ENCODE assay signal across 15 mouse cellular contexts in the genomic region with DNA sequence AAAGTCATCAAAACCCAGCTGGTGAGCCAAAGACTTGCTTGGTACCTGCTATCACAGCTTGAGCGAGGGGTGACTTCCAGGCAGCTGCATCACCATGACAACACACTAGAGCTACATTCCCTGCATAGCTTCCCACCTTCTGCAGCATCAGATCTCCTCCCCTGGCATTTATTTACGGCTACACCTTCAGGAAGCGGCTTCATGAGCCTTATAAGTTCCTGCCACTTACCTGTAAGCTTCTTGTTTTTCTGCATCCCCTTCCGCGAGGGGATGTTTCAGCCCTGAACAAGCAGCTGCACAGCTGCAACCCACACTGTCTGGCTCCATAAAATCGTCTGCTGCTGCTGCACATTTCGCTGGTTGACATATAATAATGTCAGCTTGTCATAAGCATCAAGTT. TPM values are rescaled to one million over a fixed set of nuclear protein-coding genes. Genes with fewer than 3 reads are reported as not detected.
DNase-seq lines count a peak whose midpoint lies in the region; ATAC-seq and TF ChIP-seq lines count a peak whose summit lies in the region.
"Had no signal": no experiment of that assay in that cellular context is flagged by ENCODE, and none has a peak within 500 bp of the region (broad histone marks: within the 10 kb centered on the region; RNA-seq: fewer than 3 reads in every experiment).

No protein-coding gene starts in this region.

- H3K27me3 ChIP-seq in limb, embryonic 12.5 days = no peaks in the 10 kb centered on the region
- no peaks in the 10 kb centered on the region for H3K27me3 ChIP-seq in limb, embryonic 10.5 days (ENCODE audit: low read depth, poor library complexity, severe bottlenecking)
- H3K27me3 ChIP-seq in forebrain, postnatal 0 days (ENCODE audit: insufficient read depth, low read length) = no peaks in the 10 kb centered on the region
- H3K27me3 ChIP-seq in thymus, adult 2 months (ENCODE audit: control insufficient read depth, insufficient read depth, low read length) = no peaks in the 10 kb centered on the region
- H3K27me3 ChIP-seq: embryonic facial prominence, embryonic 12.5 days; lung, embryonic 15.5 days had no signal

- no peaks in the 10 kb centered on the region for H3K9me3 ChIP-seq in limb, embryonic 12.5 days
- no peaks in the 10 kb centered on the region for H3K9me3 ChIP-seq in limb, embryonic 10.5 days (replicated peaks)
- H3K9me3 ChIP-seq in forebrain, postnatal 0 days (ENCODE audit: low read length) = no peaks in the 10 kb centered on the region
- H3K9me3 ChIP-seq: embryonic facial prominence, embryonic 12.5 days; lung, embryonic 15.5 days had no signal

- H3K4me1 ChIP-seq in limb, embryonic 12.5 days (replicated peaks) = peaks cover 35% of the 10 kb centered on the region
- peaks cover 42% of the 10 kb centered on the region for H3K4me1 ChIP-seq in limb, embryonic 10.5 days
- no peaks in the 10 kb centered on the region for H3K4me1 ChIP-seq in forebrain, postnatal 0 days (ENCODE audit: insufficient read depth)
- H3K4me1 ChIP-seq in thymus, adult 2 months (replicated peaks; ENCODE audit: control insufficient read depth, insufficient read depth, low read length) = peaks cover 35% of the 10 kb centered on the region

- no peak for TF ChIP-seq CTCF in forebrain, postnatal 0 days (IDR thresholded peaks at IDR 0.05; ENCODE audit: low read depth)
- TF ChIP-seq CTCF in thymus, adult 2 months (IDR thresholded peaks at IDR 0.05; ENCODE audit: borderline replicate concordance, control insufficient read depth, extremely low read depth, insufficient read depth, low read length, poor library complexity) = no peak

- no peak for ATAC-seq in limb, embryonic 12.5 days (ENCODE audit: insufficient number of reproducible peaks, insufficient read depth, low FRiP score, low TSS enrichment, low read depth)
- peak; percentile 93 for ATAC-seq in forebrain, postnatal 0 days
- ATAC-seq: activated CD4-positive, CD25-positive, alpha-beta regulatory T cell, adult 4 months had no signal

- no peaks in the 10 kb centered on the region for H3K36me3 ChIP-seq in limb, embryonic 12.5 days
- H3K36me3 ChIP-seq in limb, embryonic 10.5 days = no peaks in the 10 kb centered on the region
- no peaks in the 10 kb centered on the region for H3K36me3 ChIP-seq in forebrain, postnatal 0 days (ENCODE audit: insufficient read depth)
- no peaks in the 10 kb centered on the region for H3K36me3 ChIP-seq in thymus, adult 2 months (ENCODE audit: control insufficient read depth, insufficient read depth, low read length)
- H3K36me3 ChIP-seq: embryonic facial prominence, embryonic 12.5 days; lung, embryonic 15.5 days had no signal

- DNase-seq in limb, embryonic 10.5 days (ENCODE audit: low spot score) = no peak
- DNase-seq in embryo, embryonic 10.5 days (ENCODE audit: low spot score) = peak; percentile 51
- DNase-seq in forebrain, postnatal 0 days = peak; percentile 63
- peak; percentile 55 for DNase-seq in thymus, adult 2 months
- no peak for DNase-seq in spleen, adult 12 weeks (ENCODE audit: low spot score)
- DNase-seq in spleen, postnatal 14 days (ENCODE audit: low spot score in 2 of 2) = no peak
- DNase-seq in cerebellum, adult 9-11 months = no peak
- DNase-seq: gastrocnemius, postnatal 10 days; heart, postnatal 36 days; right cerebral cortex, postnatal 4 days had no signal

- no peak overlapping the region for H3K4me3 ChIP-seq in limb, embryonic 12.5 days (replicated peaks)
- no peak overlapping the region for H3K4me3 ChIP-seq in limb, embryonic 10.5 days
- 0 out of 2 replicates have a peak overlapping the region, but pooled peaks have one; percentile 3 for H3K4me3 ChIP-seq in forebrain, postnatal 0 days (ENCODE audit: low read depth, low read length)
- H3K4me3 ChIP-seq in thymus, adult 2 months (ENCODE audit: control insufficient read depth, insufficient read depth, low read length) = peak overlapping the region; percentile 35
- H3K4me3 ChIP-seq: embryonic facial prominence, embryonic 12.5 days; lung, embryonic 15.5 days had no signal

- TF ChIP-seq POLR2A in thymus, adult 2 months (IDR thresholded peaks at IDR 0.05; ENCODE audit: control insufficient read depth, extremely low read depth, insufficient read depth, low read length, poor library complexity) = no peak

- H3K27ac ChIP-seq in limb, embryonic 12.5 days = no peak overlapping the region
- no peak overlapping the region for H3K27ac ChIP-seq in limb, embryonic 10.5 days
- peak overlapping the region; percentile 54 for H3K27ac ChIP-seq in forebrain, postnatal 0 days (ENCODE audit: low read depth, low read length)
- peak overlapping the region; percentile 95 for H3K27ac ChIP-seq in thymus, adult 2 months (ENCODE audit: control insufficient read depth, insufficient read depth, low read length)
- H3K27ac ChIP-seq: embryonic facial prominence, embryonic 12.5 days; lung, embryonic 15.5 days had no signal

- H3K9ac ChIP-seq in limb, embryonic 12.5 days (replicated peaks) = no peak overlapping the region
- H3K9ac ChIP-seq in forebrain, postnatal 0 days = peak overlapping the region; percentile 41; the same call in 1 of the 2 replicates
- H3K9ac ChIP-seq: embryonic facial prominence, embryonic 12.5 days; lung, embryonic 15.5 days had no signal

- 0 out of 2 replicates have a peak overlapping the region, but pooled peaks have one; percentile 23 for H3K4me2 ChIP-seq in limb, embryonic 12.5 days
- peak overlapping the region; percentile 17; the same call in 1 of the 2 replicates for H3K4me2 ChIP-seq in forebrain, postnatal 0 days (ENCODE audit: low read depth)
- H3K4me2 ChIP-seq: embryonic facial prominence, embryonic 12.5 days; lung, embryonic 15.5 days had no signal

- 16% methylated on average over 7 of the region's 7 CpGs for WGBS in limb, embryonic 12.5 days
- WGBS in limb, embryonic 10.5 days = 37% methylated on average over 7 of the region's 7 CpGs
- WGBS in forebrain, postnatal 0 days = 27% methylated on average over 7 of the region's 7 CpGs
- 44% methylated on average over 7 of the region's 7 CpGs for WGBS in thymus, adult 2 months

RNA-seq across cellular contexts. Expression of a gene that starts 14.8 kb away (rescaled TPM):
- not detected in 2 replicates for polyA plus RNA-seq in limb, embryonic 12.5 days (2016; fragmentation: Nextera tagmentation; extraction: Ambion mirVana)
- polyA plus RNA-seq in limb, embryonic 10.5 days (2016; fragmentation: Nextera tagmentation; extraction: Ambion mirVana) = not detected in 2 replicates
- total RNA-seq in forebrain, postnatal 0 days (2014; rRNA removed) = 0.71 TPM in 1 of 2 replicates, not detected in the other
- polyA plus RNA-seq in forebrain, postnatal 0 days (2015; fragmentation: Nextera tagmentation; extraction: Ambion mirVana) = not detected in 2 replicates
- 15.7 and 19.4 TPM in 2 replicates for polyA plus RNA-seq in thymus, adult 2 months (2012; rRNA removed)
- total RNA-seq: gastrocnemius, postnatal 10 days; heart, postnatal 36 days had no signal
- polyA plus RNA-seq: activated CD4-positive, CD25-positive, alpha-beta regulatory T cell, adult 4 months had no signal

RNA-seq across cellular contexts. Expression of a gene that starts 33.4 kb away (rescaled TPM):
- polyA plus RNA-seq in limb, embryonic 12.5 days (2016; fragmentation: Nextera tagmentation; extraction: Ambion mirVana) = 0.28 and 0.80 TPM in 2 replicates
- polyA plus RNA-seq in limb, embryonic 10.5 days (2016; fragmentation: Nextera tagmentation; extraction: Ambion mirVana) = 0.10 and 0.25 TPM in 2 replicates
- 2.3 and 2.4 TPM in 2 replicates for total RNA-seq in forebrain, postnatal 0 days (2014; rRNA removed)
- 1.2 and 1.3 TPM in 2 replicates for polyA plus RNA-seq in forebrain, postnatal 0 days (2015; fragmentation: Nextera tagmentation; extraction: Ambion mirVana)
- 18.1 and 20.0 TPM in 2 replicates for polyA plus RNA-seq in thymus, adult 2 months (2012; rRNA removed)
- total RNA-seq: gastrocnemius, postnatal 10 days; heart, postnatal 36 days had no signal
- polyA plus RNA-seq: large intestine, adult 2 months had no signal

Comparison
In these comparisons a context has a peak if more than half of its experiments do, and no peak if none do; other contexts are left out.
1. H3K27ac ChIP-seq: peak in forebrain, postnatal 0 days (single experiment) and thymus, adult 2 months (single experiment); none in limb, embryonic 12.5 days (single experiment) and limb, embryonic 10.5 days (single experiment).
2. H3K4me3 ChIP-seq: peak in forebrain, postnatal 0 days (single experiment) and thymus, adult 2 months (single experiment); none in limb, embryonic 12.5 days (single experiment) and limb, embryonic 10.5 days (single experiment).
3. DNase-seq: peak in embryo, embryonic 10.5 days (single experiment), forebrain, postnatal 0 days (single experiment) and thymus, adult 2 months (single experiment); none in limb, embryonic 10.5 days (single experiment), spleen, adult 12 weeks (single experiment), spleen, postnatal 14 days (0 of 2) and cerebellum, adult 9-11 months (single experiment).
4. RNA of a gene that starts 14.8 kb away (polyA plus RNA-seq): 15.7 to 19.4 TPM in thymus, adult 2 months; not detected in limb, embryonic 12.5 days, not detected in limb, embryonic 10.5 days and not detected in forebrain, postnatal 0 days; every median in the first group is over 10 times any median in the second.